Mouse (Mus musculus) adrenal gland, adult 8-10 months (tissue): ENCODE measurements at regions not wholly inside any gene's neighbourhood (a gene's known extent, or its start where the extent isn't known, plus 50 kb on each side); places are given as distances from the start of the nearest gene placed in this dataset.

Source experiments
- DNase-seq: peaks from one replicate; pipeline ENCODE4 v3.0.0; 2022

DNA sequence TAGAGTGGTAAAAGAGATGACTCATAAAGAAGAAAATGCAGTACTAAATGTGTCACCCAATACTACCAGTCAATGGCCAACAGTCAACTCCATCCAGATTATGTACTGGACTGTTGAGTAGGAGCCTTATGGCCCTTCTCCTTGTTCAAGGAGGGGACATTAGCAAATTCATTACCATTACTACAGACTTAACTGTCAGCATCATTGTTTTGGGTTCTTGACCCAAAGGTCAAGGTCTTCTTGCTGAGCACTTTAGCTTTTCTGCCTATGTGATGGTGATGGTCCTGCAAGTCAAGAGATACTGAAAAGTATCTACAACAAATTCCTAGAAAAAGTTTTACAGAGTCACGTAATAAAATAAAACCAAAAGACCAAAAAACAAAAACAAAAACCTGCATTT is 1251.4 kb downstream of the Gm37988 start:
- no peak for DNase-seq

DNA sequence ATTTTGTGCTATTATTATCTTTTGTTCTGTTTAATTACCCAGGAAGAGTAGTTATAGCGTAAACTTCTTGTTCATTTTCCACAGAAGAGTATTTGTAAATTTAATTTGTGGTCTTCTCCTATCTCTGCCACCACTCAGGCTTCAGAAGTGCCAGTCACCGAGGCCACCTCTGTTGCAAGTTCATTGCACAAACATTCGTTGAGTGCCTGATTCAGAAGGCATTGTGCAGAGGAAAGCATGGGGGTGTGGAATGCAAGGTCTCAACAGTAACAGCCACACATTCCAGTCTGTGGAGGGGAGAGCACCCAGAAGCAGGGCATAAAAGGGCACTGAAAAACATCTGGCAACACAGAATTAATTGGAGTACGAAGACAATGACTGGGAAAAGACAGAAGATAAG is 1268.9 kb downstream of the Gm37988 start:
- DNase-seq = peak; percentile 26

DNA sequence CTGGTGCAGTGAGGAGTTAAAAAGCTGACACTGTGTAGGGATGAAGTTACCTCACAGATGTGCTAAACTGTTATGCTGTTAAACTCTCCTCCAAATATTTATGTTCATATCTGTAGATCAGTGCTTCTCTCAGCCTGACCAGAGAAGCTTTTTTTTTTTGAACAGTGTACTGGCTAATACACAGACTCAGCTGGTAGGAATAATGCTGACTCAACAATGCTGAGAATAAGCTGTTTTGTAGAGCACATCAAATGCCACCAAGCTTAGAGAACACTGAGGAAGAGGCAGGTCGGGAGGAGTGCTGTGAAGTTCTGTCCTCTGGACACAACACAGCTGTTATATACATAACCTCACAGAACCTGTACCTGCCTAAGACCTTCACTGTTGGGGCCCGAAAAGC is 1274.2 kb downstream of the Gm37988 start:
- no peak for DNase-seq

DNA sequence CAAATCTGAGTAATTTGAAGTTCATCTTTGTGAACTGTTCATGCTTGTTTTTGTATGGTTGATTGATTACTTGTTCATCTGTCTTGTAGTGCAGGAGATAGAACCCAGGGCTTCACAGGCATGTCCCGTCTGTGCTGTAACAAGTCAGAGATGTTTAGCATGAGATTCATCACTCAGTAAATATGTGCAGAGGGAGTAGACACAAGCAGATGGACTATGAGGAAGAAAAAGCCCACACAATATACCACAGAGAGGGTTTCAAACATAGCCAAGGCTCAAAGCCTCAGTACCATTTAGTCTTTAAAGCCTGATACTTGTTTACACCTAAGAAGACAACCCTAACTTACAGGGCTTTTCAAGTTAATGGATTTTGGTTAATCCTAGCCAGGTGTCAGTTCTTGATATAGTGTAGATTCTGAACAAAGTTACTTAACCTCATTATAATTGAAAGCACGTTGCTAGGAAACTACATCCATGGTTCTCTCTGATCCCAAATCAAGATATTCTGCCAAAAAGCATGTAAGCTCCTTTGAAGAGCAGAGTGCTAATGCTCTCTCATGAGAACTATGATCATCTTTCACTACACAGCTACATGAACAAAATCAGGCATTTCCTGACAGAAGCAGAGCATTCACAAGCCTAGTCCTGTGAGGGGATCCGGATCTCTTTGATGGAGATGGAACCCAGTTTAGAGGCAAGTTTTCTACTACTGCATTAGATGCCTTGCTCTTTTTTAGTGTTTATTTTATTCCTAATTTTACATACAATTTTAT is 1286.7 kb downstream of the Gm37988 start:
- DNase-seq = no peak

DNA sequence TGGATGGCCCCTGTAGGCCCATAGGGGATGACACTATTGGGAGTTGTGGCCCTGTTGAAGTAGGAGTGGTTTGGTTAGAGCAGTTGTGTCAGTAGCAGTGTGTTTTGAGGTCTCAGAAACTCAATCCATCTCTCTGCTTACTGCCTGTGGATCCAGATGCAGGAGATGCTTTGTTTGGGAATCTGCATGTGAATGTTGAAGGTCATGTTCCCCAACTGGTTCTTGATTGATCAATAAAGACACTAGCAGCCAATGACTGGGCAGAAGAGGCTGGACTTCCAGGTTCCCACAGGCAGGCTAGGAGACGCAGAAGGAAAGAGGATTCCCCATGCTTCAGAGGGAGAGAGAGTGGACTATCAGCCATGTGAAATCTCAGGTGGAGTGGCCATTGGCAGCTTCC is 1309.9 kb downstream of the Gm37988 start:
- DNase-seq = no peak

DNA sequence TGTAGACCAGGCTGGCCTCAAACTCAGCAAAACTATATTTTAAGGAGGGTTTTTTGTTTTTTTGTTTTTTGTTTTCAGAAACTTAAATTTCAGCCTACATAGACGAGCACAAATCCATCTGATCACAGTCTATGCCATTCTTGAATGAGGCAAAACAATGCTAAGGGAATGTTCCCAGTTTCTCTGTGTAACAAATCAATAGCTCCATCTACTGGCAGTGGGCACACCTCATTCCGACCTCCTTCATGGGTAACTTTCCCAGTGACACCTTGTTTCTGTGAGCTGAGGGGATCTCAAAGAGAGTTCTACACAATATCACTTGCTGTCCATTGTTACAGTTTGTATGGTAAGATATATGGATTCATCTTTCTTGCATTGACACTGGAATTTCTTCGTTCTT is 1327.4 kb downstream of the Gm37988 start:
- no peak for DNase-seq

DNA sequence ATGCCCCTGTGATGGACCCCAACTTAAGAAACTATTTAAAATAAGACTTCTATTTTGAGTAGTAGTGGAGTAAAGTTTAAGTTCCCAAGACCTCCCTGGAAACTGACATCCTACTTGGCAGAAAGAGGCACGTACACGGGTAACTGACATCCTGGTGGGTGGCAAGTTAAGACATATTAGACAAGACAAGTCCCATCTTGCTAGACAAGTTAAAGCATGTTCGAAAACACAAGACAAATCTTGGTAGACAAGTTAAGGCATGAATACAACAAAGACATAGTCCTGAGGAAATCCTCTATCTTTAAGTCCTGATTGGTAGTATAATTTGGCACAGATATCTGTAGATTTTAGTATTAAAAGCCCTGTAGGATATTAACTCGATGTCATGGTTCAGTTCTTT is 1332.6 kb downstream of the Gm37988 start:
- no peak for DNase-seq

DNA sequence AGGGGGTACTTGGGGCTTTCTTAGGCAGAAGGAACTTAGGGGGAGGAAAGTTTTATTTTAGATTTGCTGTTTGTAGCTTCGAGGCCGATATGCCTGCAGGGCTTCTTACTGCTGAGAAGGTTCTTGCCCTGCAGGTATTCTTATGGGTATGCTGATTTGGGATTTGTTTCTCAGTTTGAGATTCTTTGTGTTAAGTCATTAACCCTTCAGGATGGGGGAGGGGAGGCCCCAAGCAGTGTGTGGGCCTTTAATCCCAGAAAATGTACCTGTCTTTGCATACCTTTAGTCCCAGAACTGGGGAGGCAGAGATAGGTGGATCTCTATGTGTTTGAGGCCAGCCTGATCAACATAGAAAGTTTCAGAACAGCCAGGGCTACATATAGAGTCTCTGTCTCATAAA is 1335.1 kb downstream of the Gm37988 start:
- no peak for DNase-seq

DNA sequence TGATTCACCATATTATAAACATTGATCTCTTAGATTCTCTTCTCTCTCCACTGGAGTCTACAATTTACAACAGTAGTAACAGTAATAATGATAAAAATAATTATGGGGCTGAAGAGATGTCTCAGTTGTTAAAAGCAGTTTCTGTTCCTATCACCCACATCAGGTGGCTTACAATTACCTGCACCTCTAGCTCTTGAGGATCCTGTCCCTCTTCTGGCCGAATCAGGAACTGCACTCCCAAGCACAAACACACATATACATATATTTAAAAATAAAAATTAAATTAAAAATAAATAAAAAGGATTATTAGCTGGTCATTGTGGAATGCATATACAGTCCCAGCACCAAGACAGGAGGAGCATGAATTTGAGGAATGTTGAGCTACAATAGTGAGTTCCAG is 1336.2 kb downstream of the Gm37988 start:
- no peak for DNase-seq

DNA sequence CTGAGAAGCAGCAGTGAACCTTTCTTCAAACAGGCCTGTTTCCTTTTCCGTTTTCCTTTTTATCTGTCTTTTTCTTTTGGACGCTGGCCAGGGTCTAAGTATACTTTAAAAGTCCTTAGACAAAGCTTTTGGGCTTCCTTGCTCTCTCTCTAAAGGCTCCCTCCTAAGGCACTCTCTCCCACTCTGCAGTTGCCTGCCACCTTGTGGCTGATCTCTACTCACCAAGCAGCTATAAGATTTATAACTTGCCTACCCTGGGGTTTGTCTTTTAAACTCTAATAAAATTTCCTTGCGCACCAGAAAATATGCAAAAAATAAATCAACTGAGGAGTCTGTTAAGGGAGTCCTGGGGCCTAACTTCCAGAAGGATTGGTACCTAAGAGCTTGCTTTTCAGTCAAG is 1344.7 kb downstream of the Gm37988 start:
- no peak for DNase-seq
